8 mouse cellular contexts compared by ENCODE assay signal in genomic region chr9:58241780-58242485, GRCm38 (mm10). TPM values are rescaled to one million over a fixed set of nuclear protein-coding genes. Genes with fewer than 3 reads are reported as not detected.
DNase-seq lines count a peak whose midpoint lies in the region; ATAC-seq lines count a peak whose summit lies in the region.

No protein-coding gene starts in this region.

- 65% methylated on average over 9 of the region's 9 CpGs for WGBS in liver, embryonic 12.5 days (ENCODE audit: insufficient replicate concordance)
- 36% methylated on average over 9 of the region's 9 CpGs for WGBS in stomach, embryonic 15.5 days

- H3K27me3 ChIP-seq in liver, embryonic 12.5 days (replicated peaks): no peaks in the 10 kb centered on the region
- no peaks in the 10 kb centered on the region for H3K27me3 ChIP-seq in stomach, embryonic 15.5 days (replicated peaks)

- no peak for ATAC-seq in liver, embryonic 12.5 days
- peak; percentile 83 for ATAC-seq in stomach, embryonic 15.5 days (ENCODE audit: insufficient read depth, low FRiP score, low read depth)
- no peak for ATAC-seq in CD4-positive, CD25-positive, alpha-beta regulatory T cell, adult 4 months

- H3K9ac ChIP-seq in liver, embryonic 12.5 days: no peak overlapping the region
- no peak overlapping the region for H3K9ac ChIP-seq in stomach, embryonic 15.5 days

- 0 out of 2 replicates have a peak overlapping the region, but pooled peaks have one; percentile 48 for H3K27ac ChIP-seq in liver, embryonic 12.5 days
- H3K27ac ChIP-seq in stomach, embryonic 15.5 days: peak overlapping the region; percentile 73

- H3K4me1 ChIP-seq in liver, embryonic 12.5 days: peaks cover 67% of the 10 kb centered on the region
- H3K4me1 ChIP-seq in stomach, embryonic 15.5 days: peaks cover 31% of the 10 kb centered on the region

- DNase-seq in adrenal gland, adult (ENCODE audit: inconsistent age in 2 of 2, low spot score in 1 of 2): peak; percentile 68 to 88
- no peak for DNase-seq in adrenal gland, postnatal 4 days (ENCODE audit: low spot score in 2 of 2)
- DNase-seq in retina, postnatal 1 day: peak; percentile 58
- DNase-seq in retina, embryonic 14.5 days (ENCODE audit: low spot score): no peak
- DNase-seq in heart, postnatal 14 days: peak; percentile 50 to 69

- intact Hi-C loops in heart, postnatal 14 days (cut with DNase I): no loop called here

- no peak overlapping the region for H3K4me3 ChIP-seq in liver, embryonic 12.5 days
- H3K4me3 ChIP-seq in stomach, embryonic 15.5 days (replicated peaks): no peak overlapping the region

- peaks cover 84% of the 10 kb centered on the region for H3K36me3 ChIP-seq in liver, embryonic 12.5 days
- H3K36me3 ChIP-seq in stomach, embryonic 15.5 days: no peaks in the 10 kb centered on the region; the same call in 1 of the 2 replicates

- no peak overlapping the region; the same call in 1 of the 2 replicates for H3K4me2 ChIP-seq in liver, embryonic 12.5 days
- 0 out of 2 replicates have a peak overlapping the region, but pooled peaks have one; percentile 3 for H3K4me2 ChIP-seq in stomach, embryonic 15.5 days

- H3K9me3 ChIP-seq in liver, embryonic 12.5 days (replicated peaks): no peaks in the 10 kb centered on the region
- H3K9me3 ChIP-seq in stomach, embryonic 15.5 days: no peaks in the 10 kb centered on the region

RNA-seq across cellular contexts. Expression of gene Pml, which starts 7.7 kb away (rescaled TPM):
- total RNA-seq in adrenal gland, postnatal 4 days (2021): 10 to 100 TPM; 31.6 to 32.1 TPM
- 10 to 100 TPM; 10.9 to 11.9 TPM for total RNA-seq in heart, postnatal 14 days (2021)
- 24.4 and 26.5 TPM in 2 replicates for polyA plus RNA-seq in liver, embryonic 12.5 days (2016; fragmentation: Nextera tagmentation; extraction: Ambion mirVana)
- polyA plus RNA-seq in stomach, embryonic 15.5 days (2015; fragmentation: Nextera tagmentation; extraction: Ambion mirVana): 15.5 and 19.6 TPM in 2 replicates
- polyA plus RNA-seq in CD4-positive, CD25-positive, alpha-beta regulatory T cell, adult 4 months (2017; shearing (Covaris generic)): 10 to 100 TPM; 45.9 to 77.9 TPM

RNA-seq across cellular contexts. Expression of gene Stoml1, which starts 11.0 kb away (rescaled TPM):
- 10 to 100 TPM; 29.9 to 30.8 TPM for total RNA-seq in adrenal gland, postnatal 4 days (2021)
- total RNA-seq in heart, postnatal 14 days (2021): 10 to 100 TPM; 12.7 to 12.9 TPM
- polyA plus RNA-seq in liver, embryonic 12.5 days (2016; fragmentation: Nextera tagmentation; extraction: Ambion mirVana): 6.5 and 6.6 TPM in 2 replicates
- polyA plus RNA-seq in stomach, embryonic 15.5 days (2015; fragmentation: Nextera tagmentation; extraction: Ambion mirVana): 24.1 and 30.0 TPM in 2 replicates
- polyA plus RNA-seq in CD4-positive, CD25-positive, alpha-beta regulatory T cell, adult 4 months (2017; shearing (Covaris generic)): 10 to 100 TPM; 26.0 to 83.0 TPM

RNA-seq across cellular contexts. Expression of gene Islr2, which starts 37.8 kb away (rescaled TPM):
- 10 to 100 TPM in 1 of 2 experiments, 1 to 10 TPM in 1; 8.2 to 10.3 TPM for total RNA-seq in adrenal gland, postnatal 4 days (2021)
- 1 to 10 TPM; 3.0 to 3.3 TPM for total RNA-seq in heart, postnatal 14 days (2021)
- polyA plus RNA-seq in liver, embryonic 12.5 days (2016; fragmentation: Nextera tagmentation; extraction: Ambion mirVana): 0.07 TPM in 1 of 2 replicates, not detected in the other
- polyA plus RNA-seq in stomach, embryonic 15.5 days (2015; fragmentation: Nextera tagmentation; extraction: Ambion mirVana): 1.5 and 1.7 TPM in 2 replicates
- not detected for polyA plus RNA-seq in CD4-positive, CD25-positive, alpha-beta regulatory T cell, adult 4 months (2017; shearing (Covaris generic))

RNA-seq across cellular contexts. Expression of gene Islr, which starts 37.8 kb away (rescaled TPM):
- total RNA-seq in adrenal gland, postnatal 4 days (2021): 10 to 100 TPM; 64.5 to 66.7 TPM
- total RNA-seq in heart, postnatal 14 days (2021): 10 to 100 TPM; 44.0 to 44.6 TPM
- polyA plus RNA-seq in liver, embryonic 12.5 days (2016; fragmentation: Nextera tagmentation; extraction: Ambion mirVana): 4.9 and 5.9 TPM in 2 replicates
- 105 and 114 TPM in 2 replicates for polyA plus RNA-seq in stomach, embryonic 15.5 days (2015; fragmentation: Nextera tagmentation; extraction: Ambion mirVana)
- 1 to 10 TPM in 1 of 2 experiments, under 1 TPM in 1; 0.77 to 1.2 TPM for polyA plus RNA-seq in CD4-positive, CD25-positive, alpha-beta regulatory T cell, adult 4 months (2017; shearing (Covaris generic))

Comparison
In these comparisons a context has a peak if more than half of its experiments do, and no peak if none do; other contexts are left out.
1. DNase-seq: peak in adrenal gland, adult (2 of 2), retina, postnatal 1 day (single experiment) and heart, postnatal 14 days (2 of 2); none in adrenal gland, postnatal 4 days (0 of 2) and retina, embryonic 14.5 days (single experiment).